Mouse (Mus musculus) small intestine, adult 2 months (tissue): ENCODE results near the gene Polr2a.

Experiments
- CTCF ChIP-seq: fragments of 200-500 bp; IDR thresholded peaks from 2 replicates; pipeline ENCODE4 v1.5.1; 2012; ENCODE audit warnings: low read depth, mild to moderate bottlenecking, control low read depth, inconsistent platforms, low read length, moderate library complexity, mixed read lengths; ENCODE audit not compliant: insufficient replicate concordance, insufficient read length; ENCODE audit errors: extremely low read depth
- POLR2A ChIP-seq: fragments of 200-500 bp; IDR thresholded peaks from 2 replicates; pipeline ENCODE4 v1.6.1; 2012; ENCODE audit warnings: low read depth, mild to moderate bottlenecking, control low read depth, inconsistent platforms, low read length, moderate library complexity

- TF ChIP-seq CTCF (no peak), POLR2A (no peak)
Measured at GRCm38 (mm10) chr11:69800138-69800391, 41.6 kb upstream of the Polr2a start.
